Mouse (Mus musculus): ENCODE measurements around the gene Slx4ip. TPM values are rescaled to one million over a fixed set of nuclear protein-coding genes. Genes with fewer than 3 reads are reported as not detected.

The Slx4ip gene
- polyA plus RNA-seq, 1 experiment from 2014 or later: 7.4 TPM

- Histone ChIP-seq H3K27me3 (ENCODE audit: low read depth, poor library complexity, severe bottlenecking) (0 out of 2 replicates have a peak, but pooled peaks cover 11% of the 10 kb centered on the region), H3K36me3 (peaks cover 48% of the 10 kb centered on the region), H3K27ac (no peak overlapping the region), H3K4me3 (no peak overlapping the region), H3K4me1 (peaks cover 51% of the 10 kb centered on the region), H3K9me3 (replicated peaks) (no peaks in the 10 kb centered on the region)
- WGBS: 94% methylated on average over 24 of the region's 24 CpGs
- no peak for DNase-seq (ENCODE audit: low spot score)
Observed at GRCm38 (mm10) chr2:137082896-137083620, 192.0 kb downstream of the Slx4ip start.

GRCm38 (mm10) chr2:137085257-137085656, 194.2 kb downstream of the Slx4ip start:
- Histone ChIP-seq H3K36me3 (peaks cover 69% of the 10 kb centered on the region), H3K9me3 (replicated peaks) (no peaks in the 10 kb centered on the region), H3K27ac (no peak overlapping the region), H3K27me3 (ENCODE audit: low read depth, poor library complexity, severe bottlenecking) (peaks cover 24% of the 10 kb centered on the region), H3K4me1 (peaks cover 45% of the 10 kb centered on the region), H3K4me3 (no peak overlapping the region)
- 71% methylated on average over 8 of the region's 8 CpGs for WGBS
- DNase-seq (ENCODE audit: low spot score): no peak

- H3K27ac ChIP-seq: peak overlapping the region; percentile 73
- H3K36me3 ChIP-seq: peaks cover 85% of the 10 kb centered on the region
- WGBS: 84% methylated on average over 14 of the region's 14 CpGs
- H3K27me3 ChIP-seq (ENCODE audit: low read depth, poor library complexity, severe bottlenecking): peaks cover 40% of the 10 kb centered on the region
- H3K9me3 ChIP-seq (replicated peaks): no peaks in the 10 kb centered on the region
- H3K4me3 ChIP-seq: peak overlapping the region; percentile 19; the same call in 1 of the 2 replicates
- H3K4me1 ChIP-seq: peaks cover 36% of the 10 kb centered on the region
- DNase-seq (ENCODE audit: low spot score): no peak
Observed at GRCm38 (mm10) chr2:137086621-137087395, 195.8 kb downstream of the Slx4ip start.

- 16% methylated on average over 6 of the region's 6 CpGs for WGBS
- DNase-seq (ENCODE audit: low spot score): peak; percentile 81
- Histone ChIP-seq H3K4me1 (peaks cover 38% of the 10 kb centered on the region), H3K27ac (peak overlapping the region; percentile 73; the same call in 1 of the 2 replicates), H3K9me3 (replicated peaks) (no peaks in the 10 kb centered on the region), H3K4me3 (no peak overlapping the region; the same call in 1 of the 2 replicates), H3K27me3 (ENCODE audit: low read depth, poor library complexity, severe bottlenecking) (peaks cover 47% of the 10 kb centered on the region), H3K36me3 (peaks cover 91% of the 10 kb centered on the region)
Observed at GRCm38 (mm10) chr2:137087705-137088104, 196.7 kb downstream of the Slx4ip start.

GRCm38 (mm10) chr2:137091766-137092522, 200.9 kb downstream of the Slx4ip start:
- Histone ChIP-seq H3K36me3 (peaks cover 90% of the 10 kb centered on the region), H3K9me3 (replicated peaks) (no peaks in the 10 kb centered on the region), H3K4me1 (peaks cover 52% of the 10 kb centered on the region), H3K4me3 (no peak overlapping the region), H3K27ac (no peak overlapping the region), H3K27me3 (ENCODE audit: low read depth, poor library complexity, severe bottlenecking) (peaks cover 47% of the 10 kb centered on the region)
- no peak for DNase-seq (ENCODE audit: low spot score)
- WGBS: 76% methylated on average over 11 of the region's 11 CpGs

GRCm38 (mm10) chr2:137092523-137093297, 201.7 kb downstream of the Slx4ip start:
- Histone ChIP-seq H3K4me1 (peaks cover 52% of the 10 kb centered on the region), H3K9me3 (replicated peaks) (no peaks in the 10 kb centered on the region), H3K4me3 (no peak overlapping the region), H3K27ac (no peak overlapping the region), H3K27me3 (ENCODE audit: low read depth, poor library complexity, severe bottlenecking) (peaks cover 47% of the 10 kb centered on the region), H3K36me3 (peaks cover 84% of the 10 kb centered on the region)
- DNase-seq (ENCODE audit: low spot score): no peak
- WGBS: 48% methylated on average over 10 of the region's 10 CpGs

GRCm38 (mm10) chr2:137093298-137093630, 202.2 kb downstream of the Slx4ip start:
- Histone ChIP-seq H3K9me3 (replicated peaks) (no peaks in the 10 kb centered on the region), H3K36me3 (peaks cover 83% of the 10 kb centered on the region), H3K4me1 (peaks cover 52% of the 10 kb centered on the region), H3K27ac (no peak overlapping the region), H3K27me3 (ENCODE audit: low read depth, poor library complexity, severe bottlenecking) (peaks cover 47% of the 10 kb centered on the region), H3K4me3 (no peak overlapping the region)
- WGBS: 89% methylated on average over 7 of the region's 7 CpGs
- no peak for DNase-seq (ENCODE audit: low spot score)

GRCm38 (mm10) chr2:137094301-137094700, 203.3 kb downstream of the Slx4ip start:
- no peak overlapping the region for H3K4me3 ChIP-seq
- peaks cover 55% of the 10 kb centered on the region for H3K4me1 ChIP-seq
- peaks cover 79% of the 10 kb centered on the region for H3K36me3 ChIP-seq
- H3K27me3 ChIP-seq (ENCODE audit: low read depth, poor library complexity, severe bottlenecking): peaks cover 43% of the 10 kb centered on the region
- no peak for DNase-seq (ENCODE audit: low spot score)
- H3K9me3 ChIP-seq (replicated peaks): no peaks in the 10 kb centered on the region
- no peak overlapping the region for H3K27ac ChIP-seq
- 75% methylated on average over 8 of the region's 8 CpGs for WGBS

GRCm38 (mm10) chr2:137096981-137097460, 206.0 kb downstream of the Slx4ip start:
- peaks cover 63% of the 10 kb centered on the region for H3K36me3 ChIP-seq
- DNase-seq (ENCODE audit: low spot score): no peak

GRCm38 (mm10) chr2:137098269-137099035, 207.4 kb downstream of the Slx4ip start:
- H3K27ac ChIP-seq: no peak overlapping the region
- DNase-seq (ENCODE audit: low spot score): no peak
- peaks cover 66% of the 10 kb centered on the region for H3K4me1 ChIP-seq
- WGBS: 24% methylated on average over 11 of the region's 11 CpGs
- H3K9me3 ChIP-seq (replicated peaks): no peaks in the 10 kb centered on the region
- no peak overlapping the region for H3K4me3 ChIP-seq
- peaks cover 53% of the 10 kb centered on the region for H3K36me3 ChIP-seq
- peaks cover 16% of the 10 kb centered on the region; the same call in 1 of the 2 replicates for H3K27me3 ChIP-seq (ENCODE audit: low read depth, poor library complexity, severe bottlenecking)

More at GRCm38 (mm10) chr2:137096981-137097460, 206.0 kb downstream of the Slx4ip start:
- Histone ChIP-seq H3K27me3 (ENCODE audit: low read depth, poor library complexity, severe bottlenecking) (peaks cover 26% of the 10 kb centered on the region; the same call in 1 of the 2 replicates), H3K9me3 (replicated peaks) (no peaks in the 10 kb centered on the region), H3K4me3 (no peak overlapping the region), H3K4me1 (peaks cover 73% of the 10 kb centered on the region), H3K27ac (peak overlapping the region; percentile 38; the same call in 1 of the 2 replicates)
- WGBS: 2% methylated on average over 2 of the region's 5 CpGs

- no peak for DNase-seq (ENCODE audit: low spot score)
- Histone ChIP-seq H3K27ac (no peak overlapping the region), H3K4me1 (peaks cover 64% of the 10 kb centered on the region), H3K9me3 (replicated peaks) (no peaks in the 10 kb centered on the region), H3K27me3 (ENCODE audit: low read depth, poor library complexity, severe bottlenecking) (peaks cover 13% of the 10 kb centered on the region; the same call in 1 of the 2 replicates), H3K36me3 (peaks cover 52% of the 10 kb centered on the region), H3K4me3 (no peak overlapping the region)
- 6% methylated on average over 6 of the region's 6 CpGs for WGBS
Observed at GRCm38 (mm10) chr2:137099211-137099734, 208.3 kb downstream of the Slx4ip start.

Measured in limb, embryonic 10.5 days (tissue).